Mouse (Mus musculus) embryo, embryonic 11 days (tissue): ENCODE data around the gene Dnm3.

Experiments
- DNase-seq: peaks from one replicate; pipeline ENCODE4 v3.0.0-alpha.2; 2015

Gene Dnm3

GRCm38 (mm10) chr1:162242980-162243650, 234.7 kb downstream of the Dnm3 start:
- peak; percentile 43 for DNase-seq

GRCm38 (mm10) chr1:162240720-162241119, 237.1 kb downstream of the Dnm3 start:
- DNase-seq, result no peak

- DNase-seq, result no peak
Observed at GRCm38 (mm10) chr1:162238646-162239045, 239.2 kb downstream of the Dnm3 start.

- DNase-seq, result no peak
Observed at GRCm38 (mm10) chr1:162236624-162237159, 241.1 kb downstream of the Dnm3 start.

- DNase-seq, result peak; percentile 58
Observed at GRCm38 (mm10) chr1:162225621-162226147, 252.2 kb downstream of the Dnm3 start.

- DNase-seq, result peak; percentile 56
Observed at GRCm38 (mm10) chr1:162224817-162225605, 252.8 kb downstream of the Dnm3 start.

GRCm38 (mm10) chr1:162224061-162224460, 253.8 kb downstream of the Dnm3 start:
- no peak for DNase-seq

- no peak for DNase-seq
Observed at GRCm38 (mm10) chr1:162223258-162223940, 254.4 kb downstream of the Dnm3 start.

- no peak for DNase-seq
Observed at GRCm38 (mm10) chr1:162222353-162222752, 255.5 kb downstream of the Dnm3 start.

GRCm38 (mm10) chr1:162221801-162222301, 256.0 kb downstream of the Dnm3 start:
- DNase-seq, result no peak

GRCm38 (mm10) chr1:162220891-162221290, 256.9 kb downstream of the Dnm3 start:
- DNase-seq, result no peak

- no peak for DNase-seq
Observed at GRCm38 (mm10) chr1:162219781-162220180, 258.1 kb downstream of the Dnm3 start.

- DNase-seq, result peak; percentile 48
Observed at GRCm38 (mm10) chr1:162218530-162219180, 259.2 kb downstream of the Dnm3 start.

GRCm38 (mm10) chr1:162217340-162217974, 260.4 kb downstream of the Dnm3 start:
- peak; percentile 93 for DNase-seq

- DNase-seq, result peak; percentile 86
Observed at GRCm38 (mm10) chr1:162216656-162217055, 261.2 kb downstream of the Dnm3 start.

- DNase-seq, result no peak
Observed at GRCm38 (mm10) chr1:162215743-162216142, 262.1 kb downstream of the Dnm3 start.

GRCm38 (mm10) chr1:162213066-162213465, 264.8 kb downstream of the Dnm3 start:
- no peak for DNase-seq

- DNase-seq, result no peak
Observed at GRCm38 (mm10) chr1:162210529-162210928, 267.3 kb downstream of the Dnm3 start.

GRCm38 (mm10) chr1:162209487-162210149, 268.2 kb downstream of the Dnm3 start:
- DNase-seq, result peak; percentile 63

GRCm38 (mm10) chr1:162209010-162209409, 268.8 kb downstream of the Dnm3 start:
- peak; percentile 59 for DNase-seq

- peak; percentile 73 for DNase-seq
Observed at GRCm38 (mm10) chr1:162207708-162208043, 270.2 kb downstream of the Dnm3 start.
